Mouse (Mus musculus) heart, postnatal 0 days (tissue): ENCODE data around the gene Hoxb5. TPM values are rescaled to one million over a fixed set of nuclear protein-coding genes. Genes with fewer than 3 reads are reported as not detected.

Experiments used
- ATAC-seq: fragments of 200-750 bp; cut with Nextera tagmentation; 2 replicates; pipeline ENCODE4 v1.8.0; 2017; ENCODE audit warnings: low read depth, moderate number of reproducible peaks, moderate library complexity; ENCODE audit not compliant: insufficient read depth
- DNase-seq: peaks from one replicate; pipeline ENCODE4 v3.0.0-alpha.2; 2016; ENCODE audit warnings: low spot score
- H3K27ac ChIP-seq: fragments of 300-500 bp; sonication (generic); 2 replicates; pipeline ENCODE4 v1.5.1; 2014; ENCODE audit warnings: low read depth, mild to moderate bottlenecking
- H3K27me3 ChIP-seq: fragments of 300-500 bp; sonication (generic); 2 replicates; pipeline ENCODE4 v1.6.1; 2014; ENCODE audit warnings: low read length, mixed read lengths; ENCODE audit not compliant: control insufficient read depth, insufficient read depth
- H3K36me3 ChIP-seq: fragments of 300-500 bp; sonication (generic); replicated peaks from 2 replicates; pipeline ENCODE4 v1.6.1; 2014; ENCODE audit warnings: low read length, mixed read lengths; ENCODE audit not compliant: control insufficient read depth, insufficient read depth
- H3K4me1 ChIP-seq: fragments of 300-500 bp; sonication (generic); 2 replicates; pipeline ENCODE4 v1.6.1; 2014; ENCODE audit warnings: antibody characterized with exemption; ENCODE audit not compliant: control insufficient read depth, insufficient read depth
- H3K4me2 ChIP-seq: fragments of 300-500 bp; sonication (generic); 2 replicates; pipeline ENCODE4 v1.6.1; 2014; ENCODE audit warnings: low read depth, mild to moderate bottlenecking, low read length, moderate library complexity
- H3K4me3 ChIP-seq: fragments of 300-500 bp; sonication (generic); 2 replicates; pipeline ENCODE4 v1.5.1; 2014; ENCODE audit warnings: low read depth, low read length
- H3K9ac ChIP-seq: fragments of 300-500 bp; sonication (generic); replicated peaks from 2 replicates; pipeline ENCODE4 v1.6.1; 2014; ENCODE audit warnings: low read depth, low read length, mixed read lengths
- H3K9me3 ChIP-seq: fragments of 300-500 bp; sonication (generic); replicated peaks from 2 replicates; pipeline ENCODE4 v1.6.1; 2016; ENCODE audit warnings: low read length; ENCODE audit not compliant: control insufficient read depth
- CTCF ChIP-seq: IDR thresholded peaks from 2 replicates; pipeline ENCODE4 v1.5.1; 2016; ENCODE audit warnings: antibody characterized with exemption, control low read depth, low read depth
- EP300 ChIP-seq: IDR thresholded peaks from 2 replicates; pipeline ENCODE4 v1.6.1; 2016; ENCODE audit warnings: antibody characterized with exemption, low read depth
- WGBS: fragments of 180-500 bp; shearing (Covaris S2); extraction: QIAGEN DNeasy Blood & Tissue Kit; methylation state at CpG from one replicate; pipeline ENCODE4 v1.1.7; 2014; 5-methylcytosine and 5-hydroxymethylcytosine counted together
- polyA plus RNA-seq: library from polyadenylated mRNA; unstranded; fragments of >200 nt; fragmentation: Nextera tagmentation; extraction: Ambion mirVana; gene quantifications from 2 replicates; pipeline ENCODE4 v1.2.1, GENCODE M21; 2015
- total RNA-seq: library from RNA; depleted of rRNA; stranded (reverse); fragments of >200 nt; gene quantifications from 2 replicates; pipeline ENCODE4 v1.2.3, GENCODE M21; 2014; ENCODE audit warnings: low replicate concordance

Hoxb5 gene
- total and polyA plus RNA-seq, 2 experiments from 2014 or later = 0.08 to 0.19 TPM

- TF ChIP-seq EP300 (no peak), CTCF (no peak)
- no peaks in the 10 kb centered on the region for H3K9me3 ChIP-seq
- peaks cover 96% of the 10 kb centered on the region for H3K27me3 ChIP-seq
- no peak overlapping the region for H3K4me2 ChIP-seq
- H3K9ac ChIP-seq = no peak overlapping the region
- WGBS = 38% methylated on average over 5 of the region's 6 CpGs
- DNase-seq (no peak), ATAC-seq (no peak)
- H3K4me1 ChIP-seq = no peaks in the 10 kb centered on the region
- no peaks in the 10 kb centered on the region for H3K36me3 ChIP-seq
- H3K4me3 ChIP-seq = no peak overlapping the region
- H3K27ac ChIP-seq = no peak overlapping the region
Measured at GRCm38 (mm10) chr11:96344878-96345159, 41.7 kb downstream of the Hoxb5 start.

- H3K9ac ChIP-seq = no peak overlapping the region
- H3K4me3 ChIP-seq = peak overlapping the region; percentile 46
- H3K27me3 ChIP-seq = peaks cover 96% of the 10 kb centered on the region
- ATAC-seq (no peak), DNase-seq (no peak)
- peak overlapping the region; percentile 66 for H3K4me2 ChIP-seq
- no peaks in the 10 kb centered on the region for H3K4me1 ChIP-seq
- H3K9me3 ChIP-seq = no peaks in the 10 kb centered on the region
- WGBS = 7% methylated on average over 42 of the region's 56 CpGs
- no peaks in the 10 kb centered on the region for H3K36me3 ChIP-seq
- TF ChIP-seq EP300 = no peak
- no peak for TF ChIP-seq CTCF
- H3K27ac ChIP-seq = no peak overlapping the region
Measured at GRCm38 (mm10) chr11:96345220-96345892, 42.2 kb downstream of the Hoxb5 start.

- DNase-seq (no peak), ATAC-seq (no peak)
- TF ChIP-seq EP300 = no peak
- TF ChIP-seq CTCF = no peak
- Histone ChIP-seq H3K9me3 (no peaks in the 10 kb centered on the region), H3K9ac (no peak overlapping the region), H3K4me3 (peak overlapping the region; percentile 46), H3K27me3 (peaks cover 96% of the 10 kb centered on the region), H3K4me2 (peak overlapping the region; percentile 66), H3K36me3 (no peaks in the 10 kb centered on the region), H3K27ac (no peak overlapping the region), H3K4me1 (no peaks in the 10 kb centered on the region)
- WGBS = 7% methylated on average over 45 of the region's 45 CpGs
Measured at GRCm38 (mm10) chr11:96345893-96346806, 43.0 kb downstream of the Hoxb5 start.

- Histone ChIP-seq H3K4me3 (no peak overlapping the region), H3K4me2 (no peak overlapping the region), H3K9me3 (no peaks in the 10 kb centered on the region), H3K36me3 (no peaks in the 10 kb centered on the region), H3K9ac (no peak overlapping the region), H3K4me1 (no peaks in the 10 kb centered on the region), H3K27me3 (peaks cover 98% of the 10 kb centered on the region), H3K27ac (no peak overlapping the region)
- WGBS = 70% methylated on average over 5 of the region's 5 CpGs
- ATAC-seq = no peak
- no peak for DNase-seq
- TF ChIP-seq EP300 (no peak), CTCF (no peak)
Measured at GRCm38 (mm10) chr11:96346916-96347520, 43.9 kb downstream of the Hoxb5 start.

- H3K4me3 ChIP-seq = no peak overlapping the region
- no peaks in the 10 kb centered on the region for H3K4me1 ChIP-seq
- WGBS = 35% methylated on average over 4 of the region's 4 CpGs
- H3K4me2 ChIP-seq = no peak overlapping the region
- H3K27ac ChIP-seq = no peak overlapping the region
- H3K27me3 ChIP-seq = peaks cover 98% of the 10 kb centered on the region
- DNase-seq = no peak
- no peaks in the 10 kb centered on the region for H3K9me3 ChIP-seq
- ATAC-seq = no peak
- no peaks in the 10 kb centered on the region for H3K36me3 ChIP-seq
- no peak overlapping the region for H3K9ac ChIP-seq
- TF ChIP-seq EP300 (no peak), CTCF (no peak)
Measured at GRCm38 (mm10) chr11:96347717-96348116, 44.6 kb downstream of the Hoxb5 start.
